Mouse (Mus musculus) adrenal gland, postnatal 4 days (tissue): ENCODE measurements around the gene Agxt. TPM values are rescaled to one million over a fixed set of nuclear protein-coding genes. Genes with fewer than 3 reads are reported as not detected.
A peak's percentile ranks its signal among the peaks of the same experiment; 100 is the strongest.

ENCODE experiments used
- DNase-seq, 2 experiments: peaks; one replicate each; pipeline ENCODE4 v3.0.0; 2021 to 2022; ENCODE audit warnings: low spot score in 2 of 2, mixed read lengths in 2 of 2
- total RNA-seq, 2 experiments: library from RNA; stranded (reverse); gene quantifications; 2 replicates each; pipeline ENCODE4 v1.2.3; 2021

Agxt gene
- total RNA-seq, 2 experiments from 2014 or later = 0.70 to 18.8 TPM

GRCm38 (mm10) chr1:93144176-93144575 is 9.1 kb downstream of the Agxt start:
- no peak for DNase-seq

- DNase-seq = no peak
These were observed 16.0 kb downstream of the Agxt start for GRCm38 (mm10) chr1:93150907-93151661.

GRCm38 (mm10) chr1:93157566-93157965 is 22.5 kb downstream of the Agxt start:
- no peak for DNase-seq

GRCm38 (mm10) chr1:93158916-93159315 is 23.9 kb downstream of the Agxt start:
- DNase-seq = no peak

GRCm38 (mm10) chr1:93159566-93160500 is 24.8 kb downstream of the Agxt start:
- no peak for DNase-seq

- DNase-seq = no peak
These were observed 25.6 kb downstream of the Agxt start, which contains the start of gene 2310007B03Rik for GRCm38 (mm10) chr1:93160501-93161133. Gene 2310007B03Rik (minus strand): TSS chr1:93160948.

GRCm38 (mm10) chr1:93161350-93161749 is 26.3 kb downstream of the Agxt start:
- DNase-seq = no peak

GRCm38 (mm10) chr1:93161921-93162320 is 26.9 kb downstream of the Agxt start:
- no peak for DNase-seq

- no peak for DNase-seq
These were observed 27.5 kb downstream of the Agxt start for GRCm38 (mm10) chr1:93162588-93162987.

- DNase-seq = no peak
These were observed 30.4 kb downstream of the Agxt start for GRCm38 (mm10) chr1:93165447-93165846.

GRCm38 (mm10) chr1:93166346-93167079 is 31.5 kb downstream of the Agxt start:
- no peak for DNase-seq

GRCm38 (mm10) chr1:93168295-93168775 is 33.3 kb downstream of the Agxt start, which contains the start of gene Crocc2:
Gene Crocc2 (plus strand): TSS chr1:93168725.
- no peak for DNase-seq

- no peak for DNase-seq
These were observed 38.6 kb downstream of the Agxt start for GRCm38 (mm10) chr1:93173665-93174064.

GRCm38 (mm10) chr1:93174399-93174798 is 39.4 kb downstream of the Agxt start:
- peak; percentile 54 to 58 for DNase-seq

GRCm38 (mm10) chr1:93175849-93176248 is 40.8 kb downstream of the Agxt start:
- DNase-seq = no peak

GRCm38 (mm10) chr1:93176525-93177332 is 41.7 kb downstream of the Agxt start:
- peak; percentile 20 to 21 for DNase-seq

- DNase-seq = no peak
These were observed 47.2 kb downstream of the Agxt start for GRCm38 (mm10) chr1:93182281-93182680.

GRCm38 (mm10) chr1:93184071-93184828 is 49.2 kb downstream of the Agxt start:
- DNase-seq = no peak

GRCm38 (mm10) chr1:93190726-93191305 is 55.8 kb downstream of the Agxt start:
- no peak for DNase-seq
